ENCODE assay signal across 20 mouse cellular contexts in the genomic region with DNA sequence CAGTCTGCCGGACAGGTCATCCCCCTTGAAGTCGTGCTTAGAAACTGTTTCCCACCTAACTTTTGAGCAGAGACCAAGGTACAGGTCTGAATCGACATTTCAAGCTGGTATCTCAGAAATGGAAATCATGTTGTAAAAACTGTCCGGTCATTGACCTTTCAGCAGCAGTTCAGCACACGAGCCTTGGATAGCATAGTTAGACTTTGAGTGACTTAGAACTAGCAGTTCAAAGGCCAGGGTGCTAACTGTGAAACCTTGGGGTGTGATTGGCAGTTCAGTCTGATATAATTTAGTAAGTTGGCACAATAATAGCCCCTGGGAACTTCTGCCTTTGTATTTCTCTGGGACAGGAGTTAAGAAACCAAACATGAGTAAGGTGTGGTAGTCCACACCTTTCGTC.
A peak's percentile ranks its signal among the peaks of the same experiment; 100 is the strongest.
DNase-seq lines count a peak whose midpoint lies in the region; ATAC-seq and TF ChIP-seq lines count a peak whose summit lies in the region.
"Had no signal": no experiment of that assay in that cellular context is flagged by ENCODE, and none has a peak within 500 bp of the region (broad histone marks: within the 10 kb centered on the region; RNA-seq: fewer than 3 reads in every experiment).

No protein-coding gene starts in this region.

- H3K36me3 ChIP-seq in heart, adult 2 months (ENCODE audit: control insufficient read depth, insufficient read depth, low read length), result peaks cover 34% of the 10 kb centered on the region
- no peaks in the 10 kb centered on the region for H3K36me3 ChIP-seq in heart, embryonic 11.5 days (ENCODE audit: control insufficient read depth, insufficient read depth, low read length)
- H3K36me3 ChIP-seq in kidney, embryonic 16.5 days (ENCODE audit: insufficient read depth, low read length), result no peaks in the 10 kb centered on the region
- no peaks in the 10 kb centered on the region for H3K36me3 ChIP-seq in intestine, embryonic 16.5 days (ENCODE audit: control insufficient read depth, insufficient read depth, low read length)
- H3K36me3 ChIP-seq: embryonic facial prominence, embryonic 13.5 days; forebrain, embryonic 12.5 days; hindbrain, embryonic 12.5 days had no signal

- H3K27ac ChIP-seq in heart, adult 2 months, result peak overlapping the region; percentile 89
- H3K27ac ChIP-seq in heart, embryonic 11.5 days (ENCODE audit: low read depth, low read length), result no peak overlapping the region
- H3K27ac ChIP-seq in kidney, embryonic 16.5 days (ENCODE audit: low read length), result no peak overlapping the region
- H3K27ac ChIP-seq in brown adipose tissue, adult 24 weeks (replicated peaks; ENCODE audit: low read depth, low read length), result peak overlapping the region; percentile 83
- H3K27ac ChIP-seq in intestine, embryonic 16.5 days (ENCODE audit: low read length), result no peak overlapping the region
- H3K27ac ChIP-seq: forebrain, embryonic 12.5 days; hindbrain, embryonic 12.5 days had no signal

- 67% methylated on average over 6 of the region's 6 CpGs for WGBS in heart, adult 2 months
- WGBS in heart, embryonic 11.5 days (ENCODE audit: insufficient replicate concordance), result 69% methylated on average over 6 of the region's 6 CpGs
- WGBS in kidney, embryonic 16.5 days, result 76% methylated on average over 6 of the region's 6 CpGs
- WGBS in intestine, embryonic 16.5 days, result 62% methylated on average over 6 of the region's 6 CpGs

- H3K4me2 ChIP-seq in heart, embryonic 11.5 days, result no peak overlapping the region
- no peak overlapping the region for H3K4me2 ChIP-seq in kidney, embryonic 16.5 days (replicated peaks; ENCODE audit: low read depth, low read length)
- 0 out of 2 replicates have a peak overlapping the region, but pooled peaks have one; percentile 2 for H3K4me2 ChIP-seq in intestine, embryonic 16.5 days (ENCODE audit: low read depth, low read length)
- H3K4me2 ChIP-seq: forebrain, embryonic 12.5 days; hindbrain, embryonic 12.5 days had no signal

- H3K9ac ChIP-seq in heart, adult 2 months (ENCODE audit: low read depth, low read length), result no peak overlapping the region
- H3K9ac ChIP-seq in heart, embryonic 11.5 days (ENCODE audit: low read depth, low read length), result no peak overlapping the region
- H3K9ac ChIP-seq in kidney, embryonic 16.5 days (replicated peaks; ENCODE audit: low read length), result no peak overlapping the region
- no peak overlapping the region for H3K9ac ChIP-seq in intestine, embryonic 16.5 days (ENCODE audit: low read depth, low read length)
- H3K9ac ChIP-seq: embryonic facial prominence, embryonic 13.5 days; forebrain, embryonic 12.5 days; hindbrain, embryonic 12.5 days had no signal

- H3K79me2 ChIP-seq in heart, adult 2 months (replicated peaks; ENCODE audit: control insufficient read depth, insufficient read depth, low read length), result no peaks in the 10 kb centered on the region

- TF ChIP-seq CTCF in heart, adult 2 months (IDR thresholded peaks at IDR 0.05), result no peak

- no peak for TF ChIP-seq POLR2A in heart, adult 2 months (IDR thresholded peaks at IDR 0.05; ENCODE audit: insufficient read depth, low read depth, low read length)

- intact Hi-C loops in heart, adult 2 months (cut with DNase I), result loop anchor here (1.0 to 5.0 kb wide), 5 partner anchors 15 to 314 kb away; a partner anchor contains a TSS

- peaks cover 42% of the 10 kb centered on the region for H3K4me1 ChIP-seq in heart, adult 2 months (ENCODE audit: control insufficient read depth, insufficient read depth, low read length)
- peaks cover 19% of the 10 kb centered on the region for H3K4me1 ChIP-seq in heart, embryonic 11.5 days (ENCODE audit: control insufficient read depth, insufficient read depth, low read length)
- peaks cover 29% of the 10 kb centered on the region for H3K4me1 ChIP-seq in kidney, embryonic 16.5 days (ENCODE audit: insufficient read depth, low read length)
- H3K4me1 ChIP-seq in brown adipose tissue, adult 24 weeks (ENCODE audit: control insufficient read depth, insufficient read depth, insufficient read length, low read length), result peaks cover 41% of the 10 kb centered on the region
- H3K4me1 ChIP-seq in intestine, embryonic 16.5 days (ENCODE audit: control insufficient read depth, insufficient read depth, low read length), result 0 out of 2 replicates have a peak, but pooled peaks cover 9% of the 10 kb centered on the region

- no peaks in the 10 kb centered on the region for H3K27me3 ChIP-seq in heart, adult 2 months (ENCODE audit: control insufficient read depth, insufficient read depth, low read length)
- H3K27me3 ChIP-seq in heart, embryonic 11.5 days (ENCODE audit: control insufficient read depth, insufficient read depth, low read length), result no peaks in the 10 kb centered on the region
- no peaks in the 10 kb centered on the region for H3K27me3 ChIP-seq in kidney, embryonic 16.5 days (ENCODE audit: insufficient read depth, low read length)
- no peaks in the 10 kb centered on the region for H3K27me3 ChIP-seq in intestine, embryonic 16.5 days (replicated peaks; ENCODE audit: control insufficient read depth, insufficient read depth, low read length)
- H3K27me3 ChIP-seq: CH12.LX; embryonic facial prominence, embryonic 13.5 days; forebrain, embryonic 12.5 days; hindbrain, embryonic 12.5 days; Patski had no signal

- no peak for ATAC-seq in heart, embryonic 11.5 days (replicated peaks; ENCODE audit: insufficient number of reproducible peaks, low FRiP score, low TSS enrichment)
- ATAC-seq in kidney, embryonic 16.5 days (ENCODE audit: low FRiP score, low TSS enrichment), result no peak
- peak; percentile 93 for ATAC-seq in intestine, embryonic 16.5 days
- ATAC-seq: activated CD4-positive, CD25-positive, alpha-beta regulatory T cell, adult 4 months; forebrain, embryonic 16.5 days; hindbrain, embryonic 16.5 days; Patski had no signal

- TF ChIP-seq EP300 in heart, adult 2 months (IDR thresholded peaks at IDR 0.05; ENCODE audit: insufficient read depth, low read depth, low read length), result no peak

- no peak for DNase-seq in heart, adult 2 months
- peak; percentile 27 to 34 for DNase-seq in kidney, adult 8-10 months
- DNase-seq in lung, adult 18-20 months, result no peak
- DNase-seq: cerebellum, adult 8-10 months; cerebellum, postnatal 14 days; gastrocnemius, postnatal 14 days; heart, postnatal 10 days; heart, postnatal 4 days had no signal

- H3K4me3 ChIP-seq in heart, adult 2 months, result no peak overlapping the region
- no peak overlapping the region for H3K4me3 ChIP-seq in heart, embryonic 11.5 days (ENCODE audit: low read depth, low read length)
- H3K4me3 ChIP-seq in kidney, embryonic 16.5 days (ENCODE audit: low read length), result no peak overlapping the region
- no peak overlapping the region for H3K4me3 ChIP-seq in brown adipose tissue, adult 24 weeks (ENCODE audit: insufficient read depth, low read depth, low read length)
- no peak overlapping the region for H3K4me3 ChIP-seq in intestine, embryonic 16.5 days (ENCODE audit: low read length)
- H3K4me3 ChIP-seq: embryonic facial prominence, embryonic 13.5 days; forebrain, embryonic 12.5 days; hindbrain, embryonic 12.5 days had no signal

- H3K9me3 ChIP-seq in heart, embryonic 11.5 days (replicated peaks; ENCODE audit: control insufficient read depth, low read length), result no peaks in the 10 kb centered on the region
- no peaks in the 10 kb centered on the region for H3K9me3 ChIP-seq in kidney, embryonic 16.5 days (ENCODE audit: low read length)
- no peaks in the 10 kb centered on the region for H3K9me3 ChIP-seq in intestine, embryonic 16.5 days (ENCODE audit: control insufficient read depth, low read length)
- H3K9me3 ChIP-seq: embryonic facial prominence, embryonic 13.5 days; forebrain, embryonic 12.5 days; hindbrain, embryonic 12.5 days had no signal

Comparison
In these comparisons a context has a peak if more than half of its experiments do, and no peak if none do; other contexts are left out.
1. H3K27ac ChIP-seq: peak in heart, adult 2 months (single experiment) and brown adipose tissue, adult 24 weeks (single experiment); none in heart, embryonic 11.5 days (single experiment), kidney, embryonic 16.5 days (single experiment) and intestine, embryonic 16.5 days (single experiment).
2. DNase-seq: peak in kidney, adult 8-10 months (2 of 2); none in heart, adult 2 months (0 of 2) and lung, adult 18-20 months (0 of 2).